Mouse (Mus musculus) ES-E14 (cell line): ENCODE data around the gene Vstm2b.

ENCODE experiments used
- CHD2 ChIP-seq: IDR thresholded peaks from 2 replicates; pipeline ENCODE4 v1.6.1; 2014; ENCODE audit warnings: mild to moderate bottlenecking, low read depth, low read length, inconsistent platforms
- MAFK ChIP-seq: IDR thresholded peaks from 2 replicates; pipeline ENCODE4 v1.6.1; 2014; ENCODE audit warnings: mild to moderate bottlenecking, low read depth, low read length, inconsistent platforms; ENCODE audit not compliant: insufficient read depth
- ZC3H11A ChIP-seq: IDR thresholded peaks from 2 replicates; pipeline ENCODE4 v1.6.1; 2012; ENCODE audit warnings: low read depth, mild to moderate bottlenecking, inconsistent platforms, low read length, borderline replicate concordance
- ZNF384 ChIP-seq: IDR thresholded peaks from 2 replicates; pipeline ENCODE4 v1.6.1; 2012; ENCODE audit warnings: low read depth, low read length, inconsistent platforms

GRCm38 (mm10) chr7:40856088-40856625, 42.0 kb upstream of the Vstm2b start:
- TF ChIP-seq ZC3H11A (no peak), MAFK (no peak), CHD2 (no peak), ZNF384 (no peak)
